Mouse (Mus musculus) cortical plate, adult 2 months (tissue): ENCODE results near the gene Fibp.

ENCODE experiments used
- CTCF ChIP-seq: fragments of 200-500 bp; IDR thresholded peaks from 2 replicates; pipeline ENCODE4 v1.5.1; 2011; ENCODE audit warnings: mild to moderate bottlenecking, control low read depth, low read length; ENCODE audit not compliant: insufficient read depth; ENCODE audit errors: extremely low read depth
- POLR2A ChIP-seq: fragments of 200-500 bp; IDR thresholded peaks from 2 replicates; pipeline ENCODE4 v1.6.1; 2011; ENCODE audit warnings: mild to moderate bottlenecking, low read length, control low read depth; ENCODE audit not compliant: insufficient read depth; ENCODE audit errors: extremely low read depth

DNA sequence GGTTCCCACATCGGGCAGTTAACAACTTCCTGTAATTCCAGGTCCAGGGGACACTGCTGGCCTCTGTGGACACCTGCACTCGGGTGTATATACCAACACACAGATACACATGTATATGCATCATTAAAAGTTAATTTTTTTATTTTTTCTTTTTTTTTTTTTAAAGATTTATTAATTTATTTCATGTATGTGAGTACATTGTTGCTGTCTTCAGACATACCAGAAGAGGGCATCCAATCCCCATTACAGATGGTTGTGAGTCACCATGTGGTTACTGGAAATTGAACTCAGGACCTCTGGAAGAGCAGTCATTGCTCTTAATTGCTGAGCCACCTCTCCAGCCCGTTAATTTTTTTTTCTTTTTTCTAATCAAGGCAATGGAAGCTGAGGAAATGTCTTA is 12.4 kb downstream of the Fibp start:
- TF ChIP-seq CTCF = no peak
- TF ChIP-seq POLR2A = no peak
